Mouse (Mus musculus) liver, adult 2 months (tissue): ENCODE results near the gene E330021D16Rik.

Source experiments
- CTCF ChIP-seq: fragments of 200-500 bp; IDR thresholded peaks from 2 replicates; pipeline ENCODE4 v1.5.1; 2011; ENCODE audit warnings: low read depth, low read length, control low read depth
- POLR2A ChIP-seq: fragments of 200-500 bp; IDR thresholded peaks from 2 replicates; pipeline ENCODE4 v1.6.1; 2011; ENCODE audit warnings: low read length, control low read depth; ENCODE audit not compliant: insufficient read depth; ENCODE audit errors: extremely low read depth

GRCm38 (mm10) chr6:136431169-136431895 lies 16.0 kb upstream of the E330021D16Rik start:
- no peak for TF ChIP-seq CTCF
- TF ChIP-seq POLR2A = no peak
